Mouse (Mus musculus): Measurements from ENCODE around the gene Arsj.

The Arsj gene

DNA sequence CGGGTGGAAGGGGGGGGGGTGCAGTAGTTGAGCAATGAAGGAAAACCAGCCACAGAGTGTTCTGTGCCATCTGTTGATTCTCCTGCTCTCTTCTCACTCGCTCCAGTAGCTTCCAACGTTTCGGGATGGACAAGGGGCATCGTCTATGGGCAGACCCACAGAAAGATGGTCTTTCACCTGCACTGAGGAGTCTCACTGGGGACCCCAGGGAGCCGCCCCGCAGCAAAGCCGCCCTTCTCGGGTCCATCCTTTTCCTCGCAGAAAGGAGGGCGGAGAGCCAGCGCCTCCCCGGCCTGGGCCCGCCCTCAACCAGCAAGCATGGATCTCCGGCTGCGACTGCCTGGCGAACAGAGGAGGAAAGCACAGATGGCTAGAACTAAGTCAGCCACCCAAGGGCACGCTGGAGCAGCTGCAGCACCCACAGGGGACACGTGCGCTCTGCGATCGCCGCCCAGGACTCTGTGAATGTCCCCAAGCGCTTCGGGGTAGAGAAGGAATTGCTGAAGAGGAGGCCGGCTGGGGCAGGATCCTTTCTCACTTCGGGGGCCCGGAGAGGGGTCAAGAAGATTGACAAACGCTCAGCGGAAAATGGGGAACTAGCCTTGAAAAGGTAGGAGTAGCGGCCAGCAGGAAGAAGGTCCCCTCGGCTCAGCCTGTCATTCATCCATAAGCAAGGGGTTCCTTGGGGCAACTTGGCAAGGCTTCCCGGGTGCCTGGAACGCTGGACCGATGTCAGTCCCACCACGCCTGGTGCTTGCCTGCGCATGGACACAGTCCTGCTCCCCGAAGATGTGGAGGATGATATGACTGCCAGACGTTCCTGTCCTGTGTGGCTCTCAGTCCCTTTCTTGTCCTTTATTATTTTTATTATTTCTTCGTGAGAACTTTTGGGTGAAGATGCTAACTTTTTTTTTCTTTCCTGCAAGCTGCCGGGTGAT is at the start of gene Arsj:
Gene Arsj, plus strand, starts transcription at position 117 of the 938 bp plus-strand sequence.
- DNase-seq = peak; percentile 42

DNA sequence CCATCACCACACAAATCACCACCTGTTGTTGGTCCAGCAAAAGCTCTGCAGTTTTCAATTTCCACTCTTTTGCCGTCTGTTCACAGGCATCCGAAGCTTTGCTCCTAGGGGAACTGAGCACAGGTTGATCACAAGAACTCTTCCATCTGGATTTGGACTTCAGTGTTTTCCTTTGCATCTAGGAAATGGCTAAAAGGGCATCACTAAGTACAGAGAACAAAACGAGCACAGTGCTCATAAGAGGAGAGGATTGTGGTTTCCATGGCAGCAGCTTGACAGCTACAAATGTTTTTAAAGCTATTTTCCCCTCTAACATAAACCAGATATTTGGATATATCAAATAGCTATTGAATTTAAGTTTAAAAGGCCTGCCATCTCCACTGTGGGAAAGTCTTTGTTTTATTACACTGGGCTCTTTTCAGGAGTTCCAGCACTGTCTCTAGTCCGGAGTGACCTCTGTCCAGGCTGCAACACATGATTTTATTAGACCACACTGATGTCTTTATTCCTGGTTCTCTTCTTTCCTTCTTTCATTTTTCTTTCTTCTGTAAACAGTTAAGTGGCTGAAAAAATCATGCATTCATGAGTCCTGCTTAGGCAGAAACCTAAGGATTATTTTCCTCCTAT is 38.5 kb upstream of the Arsj start:
- DNase-seq = no peak

DNA sequence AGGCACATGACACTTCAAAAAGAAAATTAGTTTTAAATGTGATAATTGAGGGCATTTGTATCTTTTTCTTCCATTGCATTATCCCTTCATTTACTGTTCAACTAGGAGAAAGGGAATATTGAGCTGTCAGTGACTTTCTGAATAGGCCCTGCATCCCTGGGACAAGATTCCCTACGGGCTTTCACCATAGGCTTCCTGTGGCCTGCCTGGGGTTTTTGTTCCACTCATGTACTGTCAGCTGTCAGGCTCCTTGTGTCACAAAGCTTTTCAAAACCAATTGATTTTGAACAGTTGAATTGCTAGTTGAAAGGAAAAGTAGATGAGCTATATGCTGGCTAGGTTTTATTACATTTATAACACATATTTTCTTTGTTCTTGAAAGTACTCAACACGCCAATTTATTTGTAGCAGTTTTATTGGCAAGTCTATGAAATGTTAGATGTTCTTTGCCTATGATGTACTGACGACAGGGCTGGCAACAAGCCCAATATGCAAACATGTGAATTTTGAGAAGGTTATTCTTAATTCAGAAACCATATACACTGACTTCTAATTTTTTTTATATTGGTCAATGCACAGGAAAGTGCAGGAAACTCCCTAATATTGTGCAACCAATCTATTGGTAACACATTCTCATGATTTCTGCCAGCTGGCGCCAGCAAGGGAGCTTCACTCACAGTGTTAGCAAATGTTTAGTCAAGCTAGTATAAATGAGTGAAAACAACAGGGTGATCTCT is 37.4 kb upstream of the Arsj start:
- DNase-seq = peak; percentile 12

DNA sequence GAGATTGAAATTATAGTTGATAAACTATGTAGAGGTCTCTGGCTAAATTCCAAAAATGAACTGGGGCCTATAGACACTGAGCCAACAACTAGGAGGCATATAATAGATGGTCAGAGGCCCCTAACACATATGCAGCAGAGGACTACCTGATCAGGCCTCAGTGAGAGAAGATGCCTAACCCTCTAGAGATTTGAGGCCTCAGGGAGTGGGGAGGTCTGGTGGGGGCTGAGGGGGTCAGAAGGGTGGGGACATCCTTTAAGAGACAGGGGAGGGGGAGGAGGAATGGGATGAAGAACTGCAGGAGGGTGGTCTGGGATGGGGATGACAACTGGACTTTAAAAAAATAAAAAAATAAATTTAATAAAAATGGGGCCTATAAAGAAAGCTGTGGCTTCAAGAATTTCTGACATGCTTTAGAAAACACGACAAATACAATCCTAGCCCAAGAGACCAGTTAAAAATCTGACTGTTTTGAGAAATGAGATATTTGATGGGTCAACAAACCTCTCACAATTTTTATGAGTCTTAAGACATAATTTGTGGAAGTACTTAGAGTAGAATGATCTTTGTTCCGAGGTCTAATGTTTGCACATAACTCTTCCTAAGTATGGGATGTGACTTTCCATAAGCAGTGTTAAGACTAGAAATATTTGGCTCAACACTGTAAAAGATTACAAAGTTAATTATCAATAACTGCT is 36.7 kb upstream of the Arsj start:
- no peak for DNase-seq

DNA sequence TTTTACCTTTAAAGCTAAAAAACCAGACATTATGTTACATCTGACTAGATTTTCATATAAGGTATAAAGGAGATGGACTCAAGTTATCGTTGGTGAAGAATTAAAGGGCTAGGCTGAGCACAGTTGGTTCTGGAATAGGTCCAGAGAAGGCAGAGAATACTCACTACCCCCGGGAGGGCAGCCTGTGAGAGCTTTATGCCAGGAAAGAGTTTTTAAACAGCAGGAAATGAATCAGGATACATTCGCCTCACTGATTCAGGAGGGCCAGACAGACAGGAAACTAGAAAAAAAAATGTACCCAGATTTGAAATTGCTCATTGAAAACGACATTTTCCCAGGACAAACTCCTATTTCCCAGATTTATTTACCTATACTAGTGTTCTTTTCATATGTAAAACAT is 28.2 kb upstream of the Arsj start:
- DNase-seq = no peak

DNA sequence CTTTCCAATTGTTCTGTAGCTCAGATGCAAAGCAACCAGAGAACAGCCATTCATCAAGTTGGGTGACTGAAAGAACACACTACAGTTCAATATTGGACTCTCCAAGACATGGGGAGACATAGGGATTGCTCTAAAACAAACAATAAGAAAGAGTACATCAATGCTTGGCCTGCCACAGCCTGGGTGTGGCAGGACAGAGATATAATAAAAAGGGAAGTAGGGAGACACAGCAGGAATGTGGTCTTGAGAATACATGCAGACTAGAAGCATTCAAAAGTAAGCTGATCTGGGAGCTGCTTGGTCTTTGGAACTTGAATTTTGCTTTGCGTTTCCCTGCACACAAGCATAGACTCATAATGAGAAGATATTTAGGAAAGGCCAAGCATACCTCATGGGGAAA is 18.7 kb upstream of the Arsj start:
- DNase-seq = no peak

DNA sequence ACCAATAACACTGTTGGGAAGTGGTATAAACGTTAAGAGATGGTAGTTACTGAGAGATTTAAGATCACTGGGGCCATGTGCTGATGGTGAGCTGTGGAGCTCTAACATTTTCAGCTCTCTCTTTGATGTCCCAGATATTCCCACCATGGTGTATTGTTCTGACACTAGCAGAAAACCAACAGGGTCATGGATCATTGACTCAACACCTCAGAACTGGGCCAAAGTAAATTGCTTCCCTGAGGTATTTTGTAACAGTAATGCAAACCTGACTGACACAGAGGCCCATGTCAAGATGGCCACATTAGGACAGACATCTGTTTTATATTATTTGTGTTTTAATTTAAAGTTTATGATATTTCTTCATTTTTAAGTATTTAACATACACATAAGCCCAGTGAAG is 3.7 kb upstream of the Arsj start:
- DNase-seq = no peak

DNA sequence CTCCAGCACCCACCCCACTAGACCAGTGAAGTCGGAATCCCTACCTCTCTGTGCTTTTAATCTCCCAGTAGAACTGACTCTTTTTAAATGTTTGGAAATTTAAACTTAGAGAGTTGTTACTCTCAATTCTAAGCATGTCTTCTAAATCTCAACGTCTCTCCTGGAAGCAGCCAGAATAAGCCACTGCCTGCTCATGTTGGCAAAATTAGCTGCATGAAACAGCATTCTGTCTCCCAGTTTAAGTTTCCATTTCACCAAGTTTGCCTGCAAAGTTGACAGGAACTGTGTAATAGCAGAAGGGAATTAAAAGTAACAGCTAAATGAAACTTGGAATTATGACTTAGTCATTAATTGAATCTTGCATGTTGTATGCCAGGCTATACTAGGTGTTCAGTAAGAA is 1.1 kb upstream of the Arsj start:
- no peak for DNase-seq

DNA sequence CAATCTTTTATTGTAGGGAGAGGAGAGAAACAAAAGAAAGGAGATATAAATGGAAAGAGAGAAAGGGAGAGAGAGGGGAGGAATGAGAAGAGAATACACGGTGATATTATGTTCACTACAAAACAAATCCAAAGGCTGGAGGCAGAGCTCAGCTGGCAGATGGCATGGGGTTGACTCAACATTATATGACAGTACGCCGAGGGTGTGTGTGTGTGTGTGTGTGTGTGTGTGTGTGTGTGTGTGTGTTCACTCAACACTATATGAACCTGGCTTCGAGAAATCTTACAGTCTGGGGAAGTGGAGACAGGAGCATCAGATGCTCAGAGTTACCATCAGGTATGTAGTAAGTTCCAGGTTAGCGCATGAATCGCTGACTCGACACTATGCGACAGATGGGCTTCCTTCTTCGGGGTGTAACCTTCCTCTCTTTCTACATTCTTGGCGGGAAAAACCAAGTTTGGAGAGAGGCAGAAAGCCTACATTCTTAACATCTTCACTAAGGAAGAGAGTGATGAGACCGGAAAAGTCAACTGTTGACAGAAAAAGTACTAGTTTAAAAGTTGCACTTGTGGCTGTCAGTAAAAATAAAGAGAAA is 456 bp upstream of the Arsj start:
- peak; percentile 46 for DNase-seq

DNA sequence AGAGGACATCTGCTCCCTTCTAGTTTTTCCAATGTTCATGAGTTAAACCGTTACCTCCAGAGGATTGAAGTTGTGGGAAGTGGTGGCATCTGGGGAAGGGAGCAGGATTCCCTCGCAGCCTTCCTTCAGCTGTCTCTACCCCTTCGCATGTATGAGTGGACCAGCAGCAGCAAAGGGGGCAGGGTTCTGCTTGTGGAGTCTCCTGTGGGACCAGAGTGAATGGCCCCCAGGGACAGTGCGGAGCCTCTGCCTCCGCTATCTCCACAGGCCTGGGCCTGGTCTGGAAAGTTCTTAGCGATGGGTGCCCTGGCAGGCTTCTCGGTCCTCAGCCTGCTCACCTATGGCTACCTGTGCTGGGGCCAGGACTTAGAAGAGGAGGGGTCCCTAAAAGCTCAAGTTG is 1.1 kb downstream of the Arsj start:
- no peak for DNase-seq

DNA sequence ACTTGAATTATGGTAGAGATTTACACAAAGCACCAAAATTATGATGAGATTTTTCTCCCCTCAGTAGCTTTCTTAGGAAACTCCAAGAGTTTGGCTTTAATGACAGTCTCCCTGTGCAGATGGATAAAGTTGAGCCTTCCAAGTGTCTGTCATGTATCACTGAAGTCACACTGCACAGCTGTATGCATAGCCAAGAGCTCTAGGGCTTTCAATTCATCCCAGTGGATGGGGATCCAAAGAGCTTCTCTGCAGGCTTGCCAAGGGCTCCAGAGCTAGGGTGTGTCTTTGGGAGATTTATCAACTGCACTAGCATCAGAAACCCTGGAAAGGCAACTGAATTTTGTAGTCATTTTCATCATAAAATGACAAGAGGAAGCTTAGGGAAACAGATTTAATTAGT is 7.1 kb downstream of the Arsj start:
- DNase-seq = no peak

DNA sequence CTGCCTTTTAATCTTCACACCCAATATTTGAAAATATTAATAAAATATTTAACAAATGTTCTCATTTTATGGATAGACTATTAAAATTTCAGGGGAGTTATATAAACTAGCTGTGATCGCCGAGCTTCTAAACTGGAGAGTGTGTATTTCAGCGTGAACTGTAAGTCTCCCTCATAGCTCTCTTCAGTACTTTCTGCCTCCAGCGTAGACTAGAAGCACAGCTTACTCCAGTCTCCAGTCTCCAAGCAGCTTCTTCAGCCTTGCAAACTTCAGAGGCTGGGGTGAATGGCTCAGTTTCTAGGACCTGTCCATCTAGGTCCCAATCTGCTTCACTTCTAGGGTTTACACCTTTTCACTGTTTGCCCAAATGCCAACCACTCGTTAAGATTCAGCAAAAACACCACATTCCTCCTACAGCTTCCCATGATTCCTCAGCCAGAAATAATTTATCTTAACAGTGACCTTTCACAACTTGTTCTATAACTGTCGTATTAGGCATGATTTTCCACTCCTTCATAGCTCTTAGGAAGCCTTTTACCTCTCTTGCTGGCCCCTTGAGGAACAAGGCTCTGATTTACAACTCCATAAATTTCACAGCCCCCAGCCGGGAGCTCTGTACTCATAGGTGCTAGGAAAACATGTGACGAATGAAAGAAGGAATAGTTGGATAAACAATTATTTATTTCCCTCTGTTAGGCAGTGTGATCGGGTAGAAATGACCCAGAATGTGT is 9.5 kb downstream of the Arsj start:
- no peak for DNase-seq

DNA sequence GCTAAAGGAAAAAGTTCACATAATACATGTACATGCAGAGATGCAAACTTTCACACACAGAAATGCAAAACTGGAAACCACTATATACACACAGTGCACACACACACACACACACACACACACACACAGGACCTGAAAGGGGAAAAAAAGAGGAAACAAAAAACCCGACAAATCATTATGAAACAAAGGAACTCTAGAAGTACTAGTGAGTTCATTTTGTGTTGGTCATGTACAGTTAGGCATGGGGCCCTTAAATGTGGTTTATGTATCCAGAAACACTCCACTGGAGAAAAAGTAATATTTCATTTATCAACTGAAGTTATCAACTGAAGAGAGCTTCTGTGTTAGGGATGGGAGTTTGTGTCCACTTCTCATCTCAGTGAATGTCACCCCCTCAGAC is 10.2 kb downstream of the Arsj start:
- DNase-seq = no peak

DNA sequence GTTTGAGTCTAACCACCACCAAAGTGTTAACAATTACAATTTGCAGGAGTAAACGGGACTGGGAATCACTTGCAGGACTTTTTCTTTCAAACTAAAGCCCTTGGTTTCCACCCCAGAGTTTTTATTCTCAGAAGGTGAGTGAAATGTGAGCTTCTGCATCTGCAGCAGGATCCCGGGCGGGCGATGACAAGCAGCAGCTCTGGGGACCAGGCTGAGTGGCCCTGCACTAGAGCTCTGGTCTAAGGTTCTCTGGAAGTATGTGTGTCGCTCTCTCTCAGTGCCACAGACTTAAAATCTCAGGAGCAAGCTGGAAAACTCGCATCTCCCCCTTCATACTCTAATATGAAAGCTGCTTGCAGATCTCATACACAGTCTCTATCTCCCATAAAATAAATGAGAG is 15.8 kb downstream of the Arsj start:
- no peak for DNase-seq

DNA sequence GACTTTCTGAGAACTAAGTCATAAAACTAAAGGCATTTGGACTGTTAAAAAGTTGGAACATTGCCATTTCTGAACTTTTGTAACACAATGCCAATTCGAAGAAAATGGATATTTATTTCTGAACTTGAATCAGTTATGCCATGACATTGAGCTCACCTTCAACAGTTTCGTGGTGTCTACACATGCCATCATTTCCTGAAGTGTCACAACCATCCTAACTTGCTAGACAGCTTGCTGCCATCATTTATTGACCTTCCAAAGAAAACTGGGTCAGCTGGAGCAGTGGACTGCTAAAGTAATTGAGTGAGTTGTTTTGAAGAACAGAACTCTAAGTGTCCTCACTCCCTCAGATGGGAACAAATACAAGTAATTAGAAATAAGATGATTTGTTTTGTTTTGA is 16.2 kb downstream of the Arsj start:
- DNase-seq = no peak

DNA sequence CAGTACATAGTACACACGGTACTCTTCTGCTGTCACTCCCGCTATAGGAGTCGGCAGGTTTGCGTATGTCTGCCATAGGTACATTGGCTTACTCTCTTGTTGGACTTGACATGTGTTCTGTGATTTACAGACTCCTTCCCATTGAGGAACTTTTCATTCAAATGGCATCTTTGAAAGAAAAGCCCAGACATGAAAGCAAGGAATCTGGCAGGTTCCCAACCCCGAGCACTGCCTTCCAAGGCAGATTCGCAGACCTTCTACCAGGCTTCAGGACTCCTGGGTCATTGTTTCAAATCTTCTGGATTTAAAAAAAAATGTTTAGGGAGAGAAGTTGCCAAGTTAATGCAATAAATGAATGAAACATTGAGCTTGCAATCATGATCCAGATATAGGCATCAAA is 19.8 kb downstream of the Arsj start:
- no peak for DNase-seq

DNA sequence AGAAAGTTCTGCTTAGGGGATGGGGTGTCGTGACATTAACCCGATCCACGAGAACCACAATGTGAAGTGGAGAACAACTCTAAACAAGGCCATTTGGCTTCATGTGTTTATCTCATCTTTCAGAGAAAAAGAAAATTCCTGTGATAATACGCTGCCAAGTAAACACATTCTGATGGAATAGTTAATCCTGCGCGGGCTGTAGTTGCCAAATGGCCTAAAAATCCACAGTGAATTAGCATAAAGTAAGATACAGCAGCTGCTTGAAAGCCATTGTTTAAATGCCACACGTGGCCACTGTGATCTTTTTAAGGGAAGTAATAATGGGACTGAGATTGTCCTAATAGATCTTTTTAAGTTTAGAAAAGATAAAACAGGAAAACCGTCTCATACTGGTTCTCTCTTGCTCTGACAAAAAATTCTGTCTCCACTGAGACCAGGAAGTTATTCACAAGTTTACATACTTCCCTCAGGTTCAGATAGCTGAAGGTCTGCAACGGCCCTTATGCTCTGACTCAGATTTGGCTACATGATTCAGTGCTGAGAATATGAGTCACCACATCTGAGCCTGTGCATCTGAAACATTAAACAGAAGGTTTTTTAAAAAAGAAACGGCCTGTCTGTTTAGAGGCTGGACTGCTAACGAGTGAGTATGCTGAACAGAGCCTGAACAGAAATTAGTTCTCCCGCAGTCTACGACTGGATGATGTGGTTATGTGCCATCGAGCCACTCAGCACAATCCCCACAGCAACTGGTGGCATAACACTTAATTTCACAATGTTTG is 21.4 kb downstream of the Arsj start:
- peak; percentile 38 for DNase-seq

DNA sequence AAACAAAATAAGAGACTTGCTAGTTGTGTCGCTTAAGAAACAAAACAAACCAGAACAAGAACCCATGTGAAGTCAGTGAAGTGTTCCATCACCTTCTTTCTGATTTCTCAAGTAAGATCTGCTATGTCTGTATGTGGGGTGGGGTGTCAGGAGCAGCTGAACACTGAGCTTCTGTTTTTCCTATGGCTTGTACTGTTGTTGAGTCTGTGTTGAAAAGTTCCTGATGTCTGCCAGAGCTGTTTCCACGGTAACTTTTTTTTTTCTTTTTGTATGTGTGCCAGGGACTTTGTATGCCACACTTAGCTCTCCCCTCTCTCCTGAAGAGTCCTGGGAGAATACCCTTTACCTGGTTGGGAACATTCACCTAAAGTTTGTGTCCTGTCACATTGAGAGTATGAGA is 34.0 kb downstream of the Arsj start:
- no peak for DNase-seq

DNA sequence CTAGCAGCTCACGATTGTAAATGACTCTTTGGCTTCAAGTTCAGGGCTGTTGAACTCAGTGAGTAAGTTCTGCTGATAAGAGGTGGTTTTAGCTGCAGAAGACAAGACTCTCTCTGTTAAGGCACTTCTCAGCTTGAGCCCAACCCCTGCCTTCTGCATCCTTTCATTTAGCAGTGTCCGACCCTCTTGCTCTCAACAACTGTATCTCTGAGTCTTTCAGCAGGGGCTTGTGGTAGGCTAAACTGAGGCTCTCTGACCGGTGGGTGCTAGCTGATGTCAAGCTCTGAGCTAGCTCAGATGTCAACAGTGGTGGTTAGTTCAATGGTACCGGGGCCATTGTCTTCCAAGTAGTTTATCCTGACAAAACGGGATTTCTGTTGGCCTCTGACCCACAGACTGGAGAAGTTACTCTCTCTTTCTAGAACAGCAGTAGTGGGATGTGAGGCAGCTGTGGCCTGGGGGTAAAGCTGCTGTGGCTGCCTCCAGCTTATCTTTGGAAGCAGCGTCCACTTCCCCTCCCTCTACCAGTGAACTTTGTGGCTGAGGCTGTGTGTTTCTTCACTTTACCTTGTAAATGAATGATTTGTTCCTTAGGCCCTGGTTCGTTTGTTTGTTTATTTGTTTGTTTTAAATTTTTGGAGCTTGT is 34.6 kb downstream of the Arsj start:
- DNase-seq = no peak

DNA sequence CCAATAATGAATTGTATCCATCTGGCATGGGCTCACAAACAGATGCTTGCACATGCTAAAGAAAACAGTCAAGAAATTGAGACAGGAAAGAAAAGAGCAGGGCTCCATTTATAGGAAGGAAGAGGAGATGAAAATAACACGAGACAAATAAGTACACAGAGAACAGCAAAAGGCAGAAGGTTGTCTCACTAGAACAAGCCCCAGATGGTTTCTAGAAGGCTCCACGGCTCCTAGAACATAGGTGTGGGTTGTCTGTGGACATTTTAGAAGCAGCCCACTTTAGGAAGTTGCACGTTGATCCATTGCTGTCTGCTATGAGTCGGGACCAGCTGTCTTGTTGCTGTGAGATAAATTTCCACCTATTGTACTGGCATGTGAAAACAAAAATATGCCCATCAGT is 37.2 kb downstream of the Arsj start:
- peak; percentile 55 for DNase-seq

DNA sequence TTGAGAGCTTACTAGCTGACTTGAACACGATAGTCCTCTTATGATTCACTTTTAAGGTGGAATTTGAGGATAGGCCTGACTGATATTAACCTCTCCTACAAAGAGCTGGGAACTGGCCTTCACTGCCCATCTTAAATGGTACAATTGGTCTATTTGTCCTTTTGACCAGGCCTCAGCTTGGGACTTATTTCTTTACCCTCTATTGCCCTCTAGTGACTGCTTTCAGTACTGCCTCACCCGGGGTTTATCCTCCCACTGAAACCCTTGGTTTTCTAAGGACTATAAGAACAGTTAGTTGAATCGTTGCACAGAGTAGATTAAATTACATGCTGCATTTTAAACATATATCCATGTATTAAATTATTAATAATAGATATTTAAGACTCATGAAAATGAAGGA is 39.4 kb downstream of the Arsj start:
- peak; percentile 46 for DNase-seq
